Mouse (Mus musculus): Measurements from ENCODE around the gene Cwc27.

- TF ChIP-seq CTCF (IDR thresholded peaks at IDR 0.05; ENCODE audit: control insufficient read depth, insufficient read depth, insufficient read length) (no peak), USF1 (IDR thresholded peaks at IDR 0.05; ENCODE audit: low read depth) (no peak), MAX (IDR thresholded peaks at IDR 0.05) (no peak), MYOD1 (IDR thresholded peaks at IDR 0.05; ENCODE audit: control insufficient read depth, insufficient read length, low read depth) (no peak)
These were observed 161.8 kb downstream of the Cwc27 start for GRCm38 (mm10) chr13:104655137-104655536.

Data from C2C12 (cell line).